8 mouse cellular contexts compared by ENCODE assay signal in the genomic region with DNA sequence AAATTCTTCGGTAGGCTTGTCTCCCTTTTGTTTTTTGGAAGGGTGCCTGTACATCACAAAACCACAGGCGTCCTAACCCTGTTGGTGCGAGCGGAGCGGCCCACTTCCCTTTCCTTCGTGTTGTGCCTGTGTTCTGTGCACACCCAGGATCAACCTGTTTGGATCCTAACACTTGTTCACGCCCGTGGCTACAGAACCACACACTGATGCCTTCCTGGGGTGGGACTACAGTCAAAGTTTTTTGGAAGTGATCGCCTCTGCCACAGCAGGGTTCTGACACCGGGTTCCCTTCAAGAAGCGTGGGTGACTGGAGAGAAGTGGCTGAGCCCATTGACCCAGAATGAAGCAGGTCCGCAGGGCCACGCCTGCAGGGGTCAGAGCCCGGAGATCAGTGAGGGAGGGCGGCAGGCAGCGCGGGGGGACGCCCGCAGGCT. TPM values are rescaled to one million over a fixed set of nuclear protein-coding genes. Genes with fewer than 3 reads are reported as not detected.
A peak's percentile ranks its signal among the peaks of the same experiment; 100 is the strongest.
DNase-seq lines count a peak whose midpoint lies in the region; ATAC-seq and TF ChIP-seq lines count a peak whose summit lies in the region.

No protein-coding gene starts in this region.

- H3K9me3 ChIP-seq in heart, embryonic 12.5 days (replicated peaks): no peaks in the 10 kb centered on the region
- H3K9me3 ChIP-seq in CH12.LX (replicated peaks; ENCODE audit: low read length): no peaks in the 10 kb centered on the region
- no peaks in the 10 kb centered on the region for H3K9me3 ChIP-seq in embryonic facial prominence, embryonic 15.5 days (replicated peaks)
- no peaks in the 10 kb centered on the region for H3K9me3 ChIP-seq in limb, embryonic 12.5 days
- no peaks in the 10 kb centered on the region for H3K9me3 ChIP-seq in neural tube, embryonic 15.5 days (replicated peaks)

- TF ChIP-seq EP300 in CH12.LX (IDR thresholded peaks at IDR 0.05; ENCODE audit: low read length): peak; percentile 56

- TF ChIP-seq RAD21 in CH12.LX (IDR thresholded peaks at IDR 0.05; ENCODE audit: low read depth, low read length): no peak

- H3K36me3 ChIP-seq in heart, embryonic 12.5 days: peaks cover 16% of the 10 kb centered on the region
- H3K36me3 ChIP-seq in CH12.LX (replicated peaks in 1 of 2; ENCODE audit: control insufficient read depth in 1 of 2, insufficient read depth in 1 of 2, low read length in 1 of 2): peaks cover 12 to 31% of the 10 kb centered on the region in 2 experiments
- H3K36me3 ChIP-seq in embryonic facial prominence, embryonic 15.5 days: 0 out of 2 replicates have a peak, but pooled peaks cover 6% of the 10 kb centered on the region
- H3K36me3 ChIP-seq in limb, embryonic 12.5 days: peaks cover 11% of the 10 kb centered on the region; the same call in 1 of the 2 replicates
- H3K36me3 ChIP-seq in neural tube, embryonic 15.5 days: no peaks in the 10 kb centered on the region

- H3K27me3 ChIP-seq in heart, embryonic 12.5 days (replicated peaks): no peaks in the 10 kb centered on the region
- H3K27me3 ChIP-seq in CH12.LX (replicated peaks): peaks cover 1% of the 10 kb centered on the region
- H3K27me3 ChIP-seq in embryonic facial prominence, embryonic 15.5 days: no peaks in the 10 kb centered on the region
- H3K27me3 ChIP-seq in limb, embryonic 12.5 days: no peaks in the 10 kb centered on the region
- no peaks in the 10 kb centered on the region for H3K27me3 ChIP-seq in neural tube, embryonic 15.5 days (replicated peaks)

- peak overlapping the region; percentile 77 for H3K4me2 ChIP-seq in heart, embryonic 12.5 days
- H3K4me2 ChIP-seq in CH12.LX (ENCODE audit: insufficient read depth, low read depth, poor library complexity, severe bottlenecking): peak overlapping the region; percentile 66
- peak overlapping the region; percentile 67 for H3K4me2 ChIP-seq in embryonic facial prominence, embryonic 15.5 days (replicated peaks)
- H3K4me2 ChIP-seq in limb, embryonic 12.5 days: peak overlapping the region; percentile 56
- H3K4me2 ChIP-seq in neural tube, embryonic 15.5 days: peak overlapping the region; percentile 78

- whole genome bisulfite sequencing in heart, embryonic 12.5 days: 2% methylated on average over 19 of the region's 19 CpGs
- under 1% methylated on average over 19 of the region's 19 CpGs for WGBS in embryonic facial prominence, embryonic 15.5 days
- WGBS in limb, embryonic 12.5 days: under 1% methylated on average over 19 of the region's 19 CpGs
- under 1% methylated on average over 19 of the region's 19 CpGs for WGBS in neural tube, embryonic 15.5 days

- H3K79me2 ChIP-seq in CH12.LX (replicated peaks; ENCODE audit: control insufficient read depth, extremely low read depth, insufficient read depth, poor library complexity, severe bottlenecking): peaks cover 13% of the 10 kb centered on the region

- peak; percentile 69 for ATAC-seq in heart, embryonic 12.5 days (ENCODE audit: insufficient number of reproducible peaks, low FRiP score)
- peak; percentile 35 for ATAC-seq in embryonic facial prominence, embryonic 15.5 days (ENCODE audit: insufficient number of reproducible peaks, low FRiP score, low TSS enrichment, low read depth)
- ATAC-seq in limb, embryonic 12.5 days (ENCODE audit: insufficient number of reproducible peaks, insufficient read depth, low FRiP score, low TSS enrichment, low read depth): peak; percentile 32
- ATAC-seq in neural tube, embryonic 15.5 days (ENCODE audit: low FRiP score): peak; percentile 70

- TF ChIP-seq CTCF in CH12.LX (conservative IDR thresholded peaks at IDR 0.05 in 1 of 2, IDR thresholded peaks at IDR 0.05 in 1 of 2; ENCODE audit: low read depth in 2 of 2, low read length in 2 of 2): no peak

- H3K27ac ChIP-seq in heart, embryonic 12.5 days (ENCODE audit: poor library complexity, severe bottlenecking): peak overlapping the region; percentile 94
- H3K27ac ChIP-seq in CH12.LX (ENCODE audit: insufficient read depth, low read depth): peak overlapping the region; percentile 3; the same call in 1 of the 2 replicates
- peak overlapping the region; percentile 93 for H3K27ac ChIP-seq in embryonic facial prominence, embryonic 15.5 days (replicated peaks)
- peak overlapping the region; percentile 86 for H3K27ac ChIP-seq in limb, embryonic 12.5 days
- peak overlapping the region; percentile 87 for H3K27ac ChIP-seq in neural tube, embryonic 15.5 days (replicated peaks)

- peak overlapping the region; percentile 87 for H3K4me3 ChIP-seq in heart, embryonic 12.5 days
- H3K4me3 ChIP-seq in CH12.LX (replicated peaks in 1 of 3; ENCODE audit: low read depth in 2 of 3, low read length in 2 of 3, poor library complexity in 1 of 3): peak overlapping the region; percentile 69 to 92 (median 75)
- peak overlapping the region; percentile 83 for H3K4me3 ChIP-seq in embryonic facial prominence, embryonic 15.5 days (replicated peaks)
- H3K4me3 ChIP-seq in limb, embryonic 12.5 days (replicated peaks): peak overlapping the region; percentile 81
- peak overlapping the region; percentile 76 for H3K4me3 ChIP-seq in neural tube, embryonic 15.5 days (replicated peaks)

- in situ Hi-C loops in CH12.LX (cut with MboI; ENCODE audit: low pct_ligation_motif_present, low pct_unique_long_range_greater_than_20kb, low sequenced_read_pairs): no loop called here

- peaks cover 21% of the 10 kb centered on the region for H3K4me1 ChIP-seq in heart, embryonic 12.5 days (replicated peaks)
- peaks cover 2 to 41% of the 10 kb centered on the region in 2 experiments; a peak in 2 of 4 replicates for H3K4me1 ChIP-seq in CH12.LX (ENCODE audit: control insufficient read depth in 1 of 2, insufficient read depth in 2 of 2)
- peaks cover 10% of the 10 kb centered on the region for H3K4me1 ChIP-seq in embryonic facial prominence, embryonic 15.5 days
- H3K4me1 ChIP-seq in limb, embryonic 12.5 days (replicated peaks): peaks cover 10% of the 10 kb centered on the region
- H3K4me1 ChIP-seq in neural tube, embryonic 15.5 days: peaks cover 22% of the 10 kb centered on the region

- no peak for DNase-seq in heart, postnatal 4 days
- peak; percentile 74 for DNase-seq in CH12.LX (ENCODE audit: extremely low read depth)
- no peak for DNase-seq in right cerebral cortex, adult 18-20 months
- no peak for DNase-seq in gastrocnemius, postnatal 4 days (ENCODE audit: low spot score in 2 of 2)

- peak overlapping the region; percentile 89 for H3K9ac ChIP-seq in heart, embryonic 12.5 days
- H3K9ac ChIP-seq in CH12.LX (ENCODE audit: insufficient read depth, low read depth): peak overlapping the region; percentile 47
- peak overlapping the region; percentile 72 for H3K9ac ChIP-seq in embryonic facial prominence, embryonic 15.5 days
- peak overlapping the region; percentile 81 for H3K9ac ChIP-seq in limb, embryonic 12.5 days (replicated peaks)
- H3K9ac ChIP-seq in neural tube, embryonic 15.5 days (replicated peaks): peak overlapping the region; percentile 68

- dilution Hi-C loops in CH12.LX (cut with MboI; ENCODE audit: extremely low pct_ligation_motif_present, extremely low pct_unique_long_range_greater_than_20kb, low sequenced_read_pairs): no loop called here

- no peak for TF ChIP-seq POLR2A in CH12.LX (IDR thresholded peaks at IDR 0.05; ENCODE audit: low read depth, low read length)

RNA-seq across cellular contexts. Expression of gene Acadm, which starts 0.5 kb away (rescaled TPM):
- 181 and 188 TPM in 2 replicates for polyA plus RNA-seq in heart, embryonic 12.5 days (2016; fragmentation: Nextera tagmentation; extraction: Ambion mirVana)
- 100 to 1,000 TPM; 579 to 585 TPM for total RNA-seq in heart, postnatal 4 days (2021)
- 78.5 and 111 TPM in 2 replicates for total RNA-seq in CH12.LX (2012; rRNA removed)
- 224 and 249 TPM in 2 replicates for total RNA-seq in CH12.LX (2014; rRNA removed)
- polyA plus RNA-seq in CH12.LX (2012; ENCODE audit: insufficient read length, low read depth): 199 and 240 TPM in 2 replicates
- 71.2 and 76.8 TPM in 2 replicates for polyA plus RNA-seq in embryonic facial prominence, embryonic 15.5 days (2015; fragmentation: Nextera tagmentation; extraction: Ambion mirVana)
- 53.2 and 54.4 TPM in 2 replicates for polyA plus RNA-seq in limb, embryonic 12.5 days (2016; fragmentation: Nextera tagmentation; extraction: Ambion mirVana)
- 59.3 and 68.0 TPM in 2 replicates for polyA plus RNA-seq in neural tube, embryonic 15.5 days (2015; fragmentation: Nextera tagmentation; extraction: Ambion mirVana)
- 100 to 1,000 TPM; 242 to 298 TPM for total RNA-seq in gastrocnemius, postnatal 4 days (2021)

RNA-seq across cellular contexts. Expression of gene Slc44a5, which starts 29.3 kb away (rescaled TPM):
- 1.7 and 2.0 TPM in 2 replicates for polyA plus RNA-seq in heart, embryonic 12.5 days (2016; fragmentation: Nextera tagmentation; extraction: Ambion mirVana)
- under 1 TPM; 0.29 to 0.50 TPM for total RNA-seq in heart, postnatal 4 days (2021)
- total RNA-seq in CH12.LX (2012; rRNA removed) (not detected in 2 replicates), CH12.LX (2014; rRNA removed) (not detected in 2 replicates)
- polyA plus RNA-seq in CH12.LX (2012; ENCODE audit: insufficient read length, low read depth): not detected in 2 replicates
- polyA plus RNA-seq in embryonic facial prominence, embryonic 15.5 days (2015; fragmentation: Nextera tagmentation; extraction: Ambion mirVana): 2.3 and 2.5 TPM in 2 replicates
- 0.45 and 0.54 TPM in 2 replicates for polyA plus RNA-seq in limb, embryonic 12.5 days (2016; fragmentation: Nextera tagmentation; extraction: Ambion mirVana)
- polyA plus RNA-seq in neural tube, embryonic 15.5 days (2015; fragmentation: Nextera tagmentation; extraction: Ambion mirVana): 5.1 and 5.7 TPM in 2 replicates
- total RNA-seq in gastrocnemius, postnatal 4 days (2021): 1 to 10 TPM; 2.8 to 3.0 TPM

RNA-seq across cellular contexts. Expression of gene Rabggtb, which starts 31.1 kb away (rescaled TPM):
- polyA plus RNA-seq in heart, embryonic 12.5 days (2016; fragmentation: Nextera tagmentation; extraction: Ambion mirVana): 51.5 and 52.6 TPM in 2 replicates
- 100 to 1,000 TPM; 108 to 110 TPM for total RNA-seq in heart, postnatal 4 days (2021)
- total RNA-seq in CH12.LX (2012; rRNA removed) (223 and 255 TPM in 2 replicates), CH12.LX (2014; rRNA removed) (316 and 370 TPM in 2 replicates)
- polyA plus RNA-seq in CH12.LX (2012; ENCODE audit: insufficient read length, low read depth): 243 and 256 TPM in 2 replicates
- 46.5 and 51.4 TPM in 2 replicates for polyA plus RNA-seq in embryonic facial prominence, embryonic 15.5 days (2015; fragmentation: Nextera tagmentation; extraction: Ambion mirVana)
- 39.6 and 46.3 TPM in 2 replicates for polyA plus RNA-seq in limb, embryonic 12.5 days (2016; fragmentation: Nextera tagmentation; extraction: Ambion mirVana)
- 53.7 TPM in 2 replicates for polyA plus RNA-seq in neural tube, embryonic 15.5 days (2015; fragmentation: Nextera tagmentation; extraction: Ambion mirVana)
- total RNA-seq in gastrocnemius, postnatal 4 days (2021): 10 to 100 TPM; 63.4 to 74.3 TPM

RNA-seq across cellular contexts. Expression of gene Msh4, which starts 38.0 kb away (rescaled TPM):
- polyA plus RNA-seq in heart, embryonic 12.5 days (2016; fragmentation: Nextera tagmentation; extraction: Ambion mirVana): 0.05 TPM in 1 of 2 replicates, not detected in the other
- total RNA-seq in heart, postnatal 4 days (2021): under 1 TPM; 0.29 to 0.31 TPM
- total RNA-seq in CH12.LX (2012; rRNA removed) (0.42 and 0.67 TPM in 2 replicates), CH12.LX (2014; rRNA removed) (0.16 and 0.41 TPM in 2 replicates)
- 0.14 and 0.34 TPM in 2 replicates for polyA plus RNA-seq in CH12.LX (2012; ENCODE audit: insufficient read length, low read depth)
- 0.09 and 0.15 TPM in 2 replicates for polyA plus RNA-seq in embryonic facial prominence, embryonic 15.5 days (2015; fragmentation: Nextera tagmentation; extraction: Ambion mirVana)
- polyA plus RNA-seq in limb, embryonic 12.5 days (2016; fragmentation: Nextera tagmentation; extraction: Ambion mirVana): 0.06 and 0.15 TPM in 2 replicates
- polyA plus RNA-seq in neural tube, embryonic 15.5 days (2015; fragmentation: Nextera tagmentation; extraction: Ambion mirVana): 0.13 and 0.29 TPM in 2 replicates
- total RNA-seq in gastrocnemius, postnatal 4 days (2021): under 1 TPM; 0.17 to 0.21 TPM

Comparison
In these comparisons a context has a peak if more than half of its experiments do, and no peak if none do; other contexts are left out.
1. H3K27ac ChIP-seq: peak in every context shown above with its lines; median percentile 94 in heart, embryonic 12.5 days; 93 in embryonic facial prominence, embryonic 15.5 days; 87 in neural tube, embryonic 15.5 days; 86 in limb, embryonic 12.5 days; 3 in CH12.LX.